Mouse (Mus musculus) midbrain, postnatal 0 days (tissue): ENCODE measurements around the gene Mroh3. TPM values are rescaled to one million over a fixed set of nuclear protein-coding genes. Genes with fewer than 3 reads are reported as not detected.

Experiments used
- ATAC-seq: fragments of 200-750 bp; cut with Nextera tagmentation; 2 replicates; pipeline ENCODE4 v1.8.0; 2017; ENCODE audit warnings: moderate number of reproducible peaks, mild to moderate bottlenecking, moderate TSS enrichment, moderate library complexity; ENCODE audit not compliant: low FRiP score
- DNase-seq: peaks from one replicate; pipeline ENCODE4 v3.0.0-alpha.2; 2015; ENCODE audit warnings: low spot score
- H3K27ac ChIP-seq: fragments of 300-500 bp; sonication (generic); 2 replicates; pipeline ENCODE4 v1.5.1; 2014; ENCODE audit warnings: low read depth, mild to moderate bottlenecking, low read length, mixed read lengths
- H3K27me3 ChIP-seq: fragments of 300-500 bp; sonication (generic); 2 replicates; pipeline ENCODE4 v1.6.1; 2014; ENCODE audit warnings: low read length, control low read depth, mixed read lengths; ENCODE audit not compliant: insufficient read depth
- H3K36me3 ChIP-seq: fragments of 300-500 bp; sonication (generic); 2 replicates; pipeline ENCODE4 v1.6.1; 2014; ENCODE audit warnings: low read length, control low read depth, mixed read lengths; ENCODE audit not compliant: insufficient read depth
- H3K4me1 ChIP-seq: fragments of 300-500 bp; sonication (generic); 2 replicates; pipeline ENCODE4 v1.6.1; 2014; ENCODE audit warnings: mild to moderate bottlenecking, control low read depth, antibody characterized with exemption, low read length, mixed read lengths; ENCODE audit not compliant: insufficient read depth
- H3K4me2 ChIP-seq: fragments of 300-500 bp; sonication (generic); 2 replicates; pipeline ENCODE4 v1.6.1; 2014; ENCODE audit warnings: low read depth, mild to moderate bottlenecking, low read length, mixed read lengths; ENCODE audit not compliant: poor library complexity, severe bottlenecking
- H3K4me3 ChIP-seq: fragments of 300-500 bp; sonication (generic); 2 replicates; pipeline ENCODE4 v1.5.1; 2014; ENCODE audit warnings: low read depth, mild to moderate bottlenecking, low read length, moderate library complexity
- H3K9ac ChIP-seq: fragments of 300-500 bp; sonication (generic); replicated peaks from 2 replicates; pipeline ENCODE4 v1.6.1; 2014; ENCODE audit warnings: mild to moderate bottlenecking, low read length, moderate library complexity, mixed read lengths; ENCODE audit not compliant: poor library complexity, severe bottlenecking
- H3K9me3 ChIP-seq: fragments of 300-500 bp; sonication (generic); 2 replicates; pipeline ENCODE4 v1.6.1; 2016; ENCODE audit warnings: low read length, control low read depth
- CTCF ChIP-seq: IDR thresholded peaks from 2 replicates; pipeline ENCODE4 v1.5.1; 2016; ENCODE audit warnings: antibody characterized with exemption, mild to moderate bottlenecking
- WGBS: fragments of 180-500 bp; shearing (Covaris S2); extraction: QIAGEN DNeasy Blood & Tissue Kit; methylation state at CpG from one replicate; pipeline ENCODE4 v1.1.7; 2014; 5-methylcytosine and 5-hydroxymethylcytosine counted together
- polyA plus RNA-seq: library from polyadenylated mRNA; unstranded; fragments of >200 nt; fragmentation: Nextera tagmentation; extraction: Ambion mirVana; gene quantifications from 2 replicates; pipeline ENCODE4 v1.2.1, GENCODE M21; 2015
- total RNA-seq: library from RNA; depleted of rRNA; stranded (reverse); fragments of >200 nt; gene quantifications from 2 replicates; pipeline ENCODE4 v1.2.3, GENCODE M21; 2014

Mroh3 gene
- total and polyA plus RNA-seq, 2 experiments from 2014 or later: 0.27 TPM; not detected in 1

DNA sequence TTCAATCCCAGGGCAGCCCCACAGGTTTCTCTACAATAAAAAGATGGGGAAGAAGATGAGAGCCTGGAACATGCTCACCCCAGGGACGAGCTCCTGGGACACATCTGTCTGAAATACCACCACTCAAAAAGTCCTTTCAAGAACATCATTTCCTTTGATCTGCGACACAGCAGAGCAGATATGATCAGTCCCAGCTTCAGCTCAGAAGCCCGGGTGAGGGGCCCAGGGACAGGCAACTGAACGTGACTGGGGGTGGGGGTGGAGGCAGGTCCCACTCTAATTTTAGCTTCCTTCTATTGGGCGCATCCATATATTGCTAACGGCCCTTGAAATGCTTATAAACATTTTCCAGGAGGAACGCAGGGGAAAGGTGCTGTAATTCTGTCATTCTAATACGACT lies 43.0 kb upstream of the Mroh3 start:
- no peak for DNase-seq
- 48% methylated on average over 8 of the region's 8 CpGs for WGBS
- peaks cover 5% of the 10 kb centered on the region; the same call in 1 of the 2 replicates for H3K27me3 ChIP-seq
- H3K4me2 ChIP-seq: no peak overlapping the region
- H3K9me3 ChIP-seq: no peaks in the 10 kb centered on the region
- peaks cover 1% of the 10 kb centered on the region; the same call in 1 of the 2 replicates for H3K4me1 ChIP-seq
- no peak for TF ChIP-seq CTCF
- no peak overlapping the region for H3K27ac ChIP-seq
- ATAC-seq: no peak
- H3K9ac ChIP-seq: no peak overlapping the region
- H3K36me3 ChIP-seq: no peaks in the 10 kb centered on the region
- no peak overlapping the region for H3K4me3 ChIP-seq

DNA sequence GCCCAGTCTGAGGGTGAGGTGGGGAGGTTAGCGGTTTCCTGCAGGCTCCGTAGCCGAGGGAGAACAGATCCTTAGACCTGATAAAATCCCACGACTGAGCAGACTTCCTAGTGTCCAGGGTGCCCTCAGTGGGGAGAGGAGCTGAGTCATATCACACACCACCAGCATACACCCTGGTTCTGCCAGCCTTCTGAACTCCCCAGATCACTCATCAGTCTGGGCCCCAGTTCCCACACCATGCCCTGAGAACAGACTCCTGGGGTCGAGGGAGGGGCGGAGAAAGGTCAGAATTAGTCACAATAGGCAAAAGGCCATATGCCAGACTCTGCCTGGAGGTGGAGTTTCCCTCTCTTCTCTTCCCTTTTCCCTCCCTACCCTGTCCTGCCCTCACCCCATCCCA lies 42.5 kb upstream of the Mroh3 start:
- no peak overlapping the region for H3K27ac ChIP-seq
- 42% methylated on average over 6 of the region's 6 CpGs for WGBS
- no peak overlapping the region for H3K9ac ChIP-seq
- no peaks in the 10 kb centered on the region for H3K36me3 ChIP-seq
- no peak overlapping the region for H3K4me3 ChIP-seq
- H3K4me2 ChIP-seq: no peak overlapping the region
- ATAC-seq: no peak
- H3K4me1 ChIP-seq: no peaks in the 10 kb centered on the region
- DNase-seq: no peak
- peaks cover 5% of the 10 kb centered on the region; the same call in 1 of the 2 replicates for H3K27me3 ChIP-seq
- H3K9me3 ChIP-seq: no peaks in the 10 kb centered on the region
- no peak for TF ChIP-seq CTCF

GRCm38 (mm10) chr1:136254503-136255065 lies 42.0 kb upstream of the Mroh3 start:
- Histone ChIP-seq H3K27me3 (peaks cover 5% of the 10 kb centered on the region; the same call in 1 of the 2 replicates), H3K9me3 (no peaks in the 10 kb centered on the region), H3K4me2 (no peak overlapping the region), H3K27ac (no peak overlapping the region), H3K9ac (no peak overlapping the region), H3K4me3 (no peak overlapping the region), H3K36me3 (no peaks in the 10 kb centered on the region), H3K4me1 (no peaks in the 10 kb centered on the region)
- 85% methylated on average over 10 of the region's 10 CpGs for WGBS
- no peak for TF ChIP-seq CTCF
- DNase-seq (no peak), ATAC-seq (no peak)

- H3K4me2 ChIP-seq: no peak overlapping the region
- DNase-seq: no peak
- no peak for ATAC-seq
- H3K27ac ChIP-seq: no peak overlapping the region
- no peaks in the 10 kb centered on the region for H3K36me3 ChIP-seq
- no peaks in the 10 kb centered on the region for H3K4me1 ChIP-seq
- no peak overlapping the region for H3K9ac ChIP-seq
- H3K9me3 ChIP-seq: no peaks in the 10 kb centered on the region
- no peaks in the 10 kb centered on the region for H3K27me3 ChIP-seq
- no peak overlapping the region for H3K4me3 ChIP-seq
- 61% methylated on average over 2 of the region's 2 CpGs for WGBS
- no peak for TF ChIP-seq CTCF
These were observed 40.8 kb upstream of the Mroh3 start for GRCm38 (mm10) chr1:136253472-136253871.

- H3K4me1 ChIP-seq: no peaks in the 10 kb centered on the region
- no peak for ATAC-seq
- WGBS: 64% methylated on average over 5 of the region's 5 CpGs
These were observed 37.0 kb upstream of the Mroh3 start for GRCm38 (mm10) chr1:136249662-136250061.

DNA sequence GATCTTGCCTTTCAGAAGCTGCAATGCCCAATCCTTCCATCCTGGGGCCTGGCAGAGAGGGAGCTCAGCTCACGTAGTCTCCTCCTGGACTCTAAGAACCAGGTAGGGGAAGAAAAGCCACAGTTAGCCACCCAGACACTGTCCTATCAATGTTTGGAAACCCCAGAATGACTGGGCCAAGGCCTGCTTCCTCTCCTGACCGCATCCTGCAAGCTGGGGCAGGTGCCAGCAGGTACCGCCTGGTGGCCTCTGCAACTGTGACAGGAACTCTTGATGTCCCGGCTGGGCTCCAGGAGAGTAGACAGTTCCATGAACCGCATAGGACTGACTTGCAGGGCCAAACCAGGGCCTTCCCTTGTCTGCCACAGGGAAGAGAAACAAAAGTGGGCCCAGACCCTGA lies 34.8 kb upstream of the Mroh3 start:
- no peak overlapping the region for H3K4me2 ChIP-seq
- no peaks in the 10 kb centered on the region for H3K4me1 ChIP-seq
- H3K4me3 ChIP-seq: no peak overlapping the region
- H3K27me3 ChIP-seq: no peaks in the 10 kb centered on the region
- H3K9ac ChIP-seq: no peak overlapping the region
- WGBS: 96% methylated on average over 5 of the region's 5 CpGs
- H3K9me3 ChIP-seq: no peaks in the 10 kb centered on the region
- no peak overlapping the region for H3K27ac ChIP-seq
- H3K36me3 ChIP-seq: no peaks in the 10 kb centered on the region
- no peak for DNase-seq
- no peak for ATAC-seq
- TF ChIP-seq CTCF: no peak

More at GRCm38 (mm10) chr1:136249662-136250061, 37.0 kb upstream of the Mroh3 start:
- H3K9me3 ChIP-seq: no peaks in the 10 kb centered on the region
- DNase-seq: no peak
- no peak overlapping the region for H3K27ac ChIP-seq
- no peak overlapping the region for H3K4me2 ChIP-seq
- H3K4me3 ChIP-seq: no peak overlapping the region
- H3K36me3 ChIP-seq: no peaks in the 10 kb centered on the region
- no peaks in the 10 kb centered on the region for H3K27me3 ChIP-seq
- no peak overlapping the region for H3K9ac ChIP-seq
- TF ChIP-seq CTCF: no peak
